Mouse (Mus musculus) neural tube, postnatal 0 days (tissue): ENCODE measurements around the gene Tbr1. TPM values are rescaled to one million over a fixed set of nuclear protein-coding genes. Genes with fewer than 3 reads are reported as not detected.

Experiments
- microRNA-seq: library from miRNA; unstranded; fragments of <30 nt; microRNA quantifications from one replicate; pipeline ENCODE4, GENCODE M21; 2016
- polyA plus RNA-seq: library from polyadenylated mRNA; unstranded; fragments of >200 nt; fragmentation: Nextera tagmentation; extraction: Ambion mirVana; gene quantifications from 2 replicates; pipeline ENCODE4 v1.2.1, GENCODE M21; 2015

Gene Tbr1
- polyA plus RNA-seq, result 0.17 TPM in 2 replicates

GRCm38 (mm10) chr2:61802656-61803251, at the start of gene Tbr1:
Tbr1 (plus strand) TSS chr2:61802930.

Small RNA genes lying within 50 kb of the gene (microRNA-seq; reads per million reads assigned to microRNA genes)
- gene Gm22403, result not detected

Other genes with a start within 250 kb of the Tbr1 start
- gene Tank, start 224.3 kb upstream of the Tbr1 start, polyA plus RNA-seq, result 24.8 and 24.9 TPM in 2 replicates
- 178 and 182 TPM in 2 replicates for gene Psmd14, start 91.2 kb upstream of the Tbr1 start, polyA plus RNA-seq
- 24.1 and 24.3 TPM in 2 replicates for gene Slc4a10, start 243.5 kb downstream of the Tbr1 start, polyA plus RNA-seq